Mouse (Mus musculus): Measurements from ENCODE around the gene Slc7a10. TPM values are rescaled to one million over a fixed set of nuclear protein-coding genes. Genes with fewer than 3 reads are reported as not detected.
"Not testable (repeated sequence)": the region's sequence is repeated elsewhere in the genome, so short reads cannot be mapped to it uniquely, and the experiment has no call there.

Gene Slc7a10
- polyA plus RNA-seq, 1 experiment from 2014 or later, result 20.2 TPM

- Histone ChIP-seq H3K4me2 (ENCODE audit: low read depth, low read length) (no peak overlapping the region), H3K27me3 (ENCODE audit: control insufficient read depth, insufficient read depth, low read length) (no peaks in the 10 kb centered on the region), H3K4me1 (ENCODE audit: control insufficient read depth, insufficient read depth, low read length) (no peaks in the 10 kb centered on the region), H3K4me3 (ENCODE audit: low read depth, low read length) (no peak overlapping the region), H3K27ac (ENCODE audit: low read depth, low read length) (no peak overlapping the region), H3K36me3 (ENCODE audit: control insufficient read depth, insufficient read depth, low read length) (no peaks in the 10 kb centered on the region), H3K9ac (replicated peaks; ENCODE audit: low read depth, low read length) (no peak overlapping the region), H3K9me3 (ENCODE audit: control insufficient read depth, low read length) (no peaks in the 10 kb centered on the region)
- WGBS, result 76% methylated on average over 9 of the region's 9 CpGs
- no peak for ATAC-seq (ENCODE audit: low read depth)
Observed at GRCm38 (mm10) chr7:35220694-35221365, 34.6 kb downstream of the Slc7a10 start.

GRCm38 (mm10) chr7:35230333-35230732, 44.1 kb downstream of the Slc7a10 start:
- H3K9me3 ChIP-seq (ENCODE audit: control insufficient read depth, low read length), result no peaks in the 10 kb centered on the region
- H3K4me3 ChIP-seq (ENCODE audit: low read depth, low read length), result no peak overlapping the region
- no peak overlapping the region for H3K27ac ChIP-seq (ENCODE audit: low read depth, low read length)
- H3K27me3 ChIP-seq (ENCODE audit: control insufficient read depth, insufficient read depth, low read length), result no peaks in the 10 kb centered on the region
- ATAC-seq (ENCODE audit: low read depth), result no peak
- H3K36me3 ChIP-seq (ENCODE audit: control insufficient read depth, insufficient read depth, low read length), result no peaks in the 10 kb centered on the region
- no peak overlapping the region for H3K4me2 ChIP-seq (ENCODE audit: low read depth, low read length)
- H3K4me1 ChIP-seq (ENCODE audit: control insufficient read depth, insufficient read depth, low read length), result peaks cover 5% of the 10 kb centered on the region; the same call in 1 of the 2 replicates
- 73% methylated on average over 3 of the region's 3 CpGs for WGBS
- no peak overlapping the region for H3K9ac ChIP-seq (replicated peaks; ENCODE audit: low read depth, low read length)

- Histone ChIP-seq H3K9me3 (ENCODE audit: control insufficient read depth, low read length) (no peaks in the 10 kb centered on the region), H3K27ac (ENCODE audit: low read depth, low read length) (no peak overlapping the region), H3K27me3 (ENCODE audit: control insufficient read depth, insufficient read depth, low read length) (no peaks in the 10 kb centered on the region), H3K9ac (replicated peaks; ENCODE audit: low read depth, low read length) (no peak overlapping the region), H3K4me1 (ENCODE audit: control insufficient read depth, insufficient read depth, low read length) (peaks cover 9% of the 10 kb centered on the region; the same call in 1 of the 2 replicates), H3K4me3 (ENCODE audit: low read depth, low read length) (no peak overlapping the region), H3K4me2 (ENCODE audit: low read depth, low read length) (no peak overlapping the region), H3K36me3 (ENCODE audit: control insufficient read depth, insufficient read depth, low read length) (no peaks in the 10 kb centered on the region)
- ATAC-seq (ENCODE audit: low read depth), result no peak
- 33% methylated on average over 13 of the region's 13 CpGs for WGBS
Observed at GRCm38 (mm10) chr7:35232796-35233455, 46.7 kb downstream of the Slc7a10 start.

DNA sequence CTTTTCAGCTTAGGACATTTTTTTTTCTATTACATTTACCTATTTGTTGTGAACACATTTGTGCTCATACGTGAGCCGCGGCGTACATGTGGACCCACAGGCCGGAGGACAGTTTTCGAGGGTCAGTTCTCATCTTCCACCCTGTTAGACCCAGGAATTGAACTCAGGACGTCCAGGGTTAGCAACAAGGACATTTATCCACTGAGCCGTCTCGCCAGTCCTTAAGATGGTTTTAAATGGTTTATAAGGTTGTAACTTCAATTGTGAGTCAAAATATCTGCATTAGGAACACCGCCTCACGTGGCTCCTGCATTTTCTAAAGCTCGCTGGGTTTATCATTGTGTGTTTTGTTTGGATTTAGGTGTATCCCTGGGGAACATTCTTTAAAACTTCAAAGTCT, 47.7 kb downstream of the Slc7a10 start:
- H3K9me3 ChIP-seq (ENCODE audit: control insufficient read depth, low read length), result no peaks in the 10 kb centered on the region
- peak overlapping the region; percentile 27 for H3K4me2 ChIP-seq (ENCODE audit: low read depth, low read length)
- H3K36me3 ChIP-seq (ENCODE audit: control insufficient read depth, insufficient read depth, low read length), result no peaks in the 10 kb centered on the region
- no peak for ATAC-seq (ENCODE audit: low read depth)
- no peaks in the 10 kb centered on the region for H3K27me3 ChIP-seq (ENCODE audit: control insufficient read depth, insufficient read depth, low read length)
- H3K9ac ChIP-seq (replicated peaks; ENCODE audit: low read depth, low read length), result peak overlapping the region; percentile 43
- H3K27ac ChIP-seq (ENCODE audit: low read depth, low read length), result peak overlapping the region; percentile 83
- H3K4me3 ChIP-seq (ENCODE audit: low read depth, low read length), result peak overlapping the region; percentile 40
- WGBS, result 41% methylated on average over 12 of the region's 12 CpGs
- peaks cover 9% of the 10 kb centered on the region; the same call in 1 of the 2 replicates for H3K4me1 ChIP-seq (ENCODE audit: control insufficient read depth, insufficient read depth, low read length)

- H3K4me2 ChIP-seq (ENCODE audit: low read depth, low read length), result peak overlapping the region; percentile 27
- under 1% methylated on average over 45 of the region's 45 CpGs for WGBS
- peak overlapping the region; percentile 83 for H3K27ac ChIP-seq (ENCODE audit: low read depth, low read length)
- H3K27me3 ChIP-seq (ENCODE audit: control insufficient read depth, insufficient read depth, low read length), result no peaks in the 10 kb centered on the region
- H3K9me3 ChIP-seq (ENCODE audit: control insufficient read depth, low read length), result no peaks in the 10 kb centered on the region
- peak; percentile 96 for ATAC-seq (ENCODE audit: low read depth)
- H3K9ac ChIP-seq (replicated peaks; ENCODE audit: low read depth, low read length), result peak overlapping the region; percentile 43
- no peaks in the 10 kb centered on the region for H3K36me3 ChIP-seq (ENCODE audit: control insufficient read depth, insufficient read depth, low read length)
- peak overlapping the region; percentile 40 for H3K4me3 ChIP-seq (ENCODE audit: low read depth, low read length)
- H3K4me1 ChIP-seq (ENCODE audit: control insufficient read depth, insufficient read depth, low read length), result peaks cover 9% of the 10 kb centered on the region; the same call in 1 of the 2 replicates
Observed at GRCm38 (mm10) chr7:35234361-35235245, 48.4 kb downstream of the Slc7a10 start.

GRCm38 (mm10) chr7:35235308-35235707, 49.1 kb downstream of the Slc7a10 start:
- peak overlapping the region; percentile 71 for H3K27ac ChIP-seq (ENCODE audit: low read depth, low read length)
- peak overlapping the region; percentile 41 for H3K9ac ChIP-seq (replicated peaks; ENCODE audit: low read depth, low read length)
- ATAC-seq (ENCODE audit: low read depth), result peak; percentile 78
- H3K9me3 ChIP-seq (ENCODE audit: control insufficient read depth, low read length), result no peaks in the 10 kb centered on the region
- no peaks in the 10 kb centered on the region for H3K36me3 ChIP-seq (ENCODE audit: control insufficient read depth, insufficient read depth, low read length)
- H3K27me3 ChIP-seq (ENCODE audit: control insufficient read depth, insufficient read depth, low read length), result no peaks in the 10 kb centered on the region
- peaks cover 9% of the 10 kb centered on the region; the same call in 1 of the 2 replicates for H3K4me1 ChIP-seq (ENCODE audit: control insufficient read depth, insufficient read depth, low read length)
- WGBS, result 17% methylated on average over 9 of the region's 9 CpGs
- peak overlapping the region; percentile 34 for H3K4me3 ChIP-seq (ENCODE audit: low read depth, low read length)
- peak overlapping the region; percentile 60 for H3K4me2 ChIP-seq (ENCODE audit: low read depth, low read length)

GRCm38 (mm10) chr7:35237935-35238334, 51.8 kb downstream of the Slc7a10 start:
- H3K4me2 ChIP-seq (ENCODE audit: low read depth, low read length); ATAC-seq (ENCODE audit: low read depth); H3K36me3 ChIP-seq (ENCODE audit: control insufficient read depth, insufficient read depth, low read length); H3K4me1 ChIP-seq (ENCODE audit: control insufficient read depth, insufficient read depth, low read length); H3K27ac ChIP-seq (ENCODE audit: low read depth, low read length); H3K9me3 ChIP-seq (ENCODE audit: control insufficient read depth, low read length); H3K4me3 ChIP-seq (ENCODE audit: low read depth, low read length); H3K9ac ChIP-seq (replicated peaks; ENCODE audit: low read depth, low read length); H3K27me3 ChIP-seq (ENCODE audit: control insufficient read depth, insufficient read depth, low read length): not testable (repeated sequence)
- WGBS, result 88% methylated on average over 2 of the region's 3 CpGs
